Mouse (Mus musculus): ENCODE measurements at regions not wholly inside any gene's neighbourhood (a gene's known extent, or its start where the extent isn't known, plus 50 kb on each side); places are given as distances from the start of the nearest gene placed in this dataset.

DNA sequence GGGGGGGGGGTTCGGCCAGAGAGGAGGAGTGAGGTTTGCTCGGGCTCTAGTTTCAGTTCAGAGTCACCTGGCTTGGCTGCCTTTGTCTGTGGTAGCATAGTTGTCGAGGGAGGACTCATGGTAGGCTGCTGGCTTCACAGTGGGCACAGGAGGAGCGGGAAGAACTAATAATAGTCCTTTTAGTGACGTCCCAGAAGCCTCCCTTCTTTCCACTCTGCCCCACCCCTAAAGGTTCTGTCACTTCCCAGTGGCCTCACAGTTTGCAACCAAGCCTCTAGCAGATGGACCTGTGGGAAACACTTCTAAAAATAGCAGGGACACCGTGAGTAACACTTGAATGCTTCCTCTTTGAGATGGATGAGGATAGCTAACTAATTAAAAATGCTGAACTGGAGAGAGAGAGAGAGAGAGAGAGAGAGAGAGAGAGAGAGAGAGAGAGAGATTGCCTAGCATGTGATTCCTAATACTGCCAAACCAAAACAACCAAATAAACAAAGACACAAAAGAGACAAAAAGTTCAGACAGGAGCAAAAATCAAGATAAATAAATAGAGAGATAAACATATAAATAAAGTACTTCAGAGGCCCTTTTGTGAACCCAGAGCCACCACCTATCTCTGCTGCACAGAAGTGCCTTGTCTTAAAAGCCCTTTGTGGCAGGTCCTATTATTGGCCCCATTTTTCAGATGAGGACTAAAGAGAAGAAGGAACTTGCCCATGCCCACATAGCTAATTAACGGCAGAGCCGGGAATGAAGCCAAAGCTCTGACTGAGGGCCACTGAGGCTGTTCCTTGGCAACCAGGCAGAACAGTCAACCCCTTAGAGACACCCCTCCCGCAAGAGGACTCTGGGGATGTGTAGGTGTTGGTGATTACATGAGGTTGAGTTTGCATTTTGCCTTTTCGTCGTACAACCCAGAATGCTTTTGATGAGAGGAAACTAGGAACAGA, 54.0 kb upstream of the Serp2 start:
- H3K4me3 ChIP-seq (ENCODE audit: low read length) = no peak overlapping the region
- H3K4me1 ChIP-seq (ENCODE audit: control insufficient read depth, insufficient read depth, low read depth, low read length) = peaks cover 8% of the 10 kb centered on the region
- 33% methylated on average over 11 of the region's 11 CpGs for WGBS
- no peaks in the 10 kb centered on the region for H3K36me3 ChIP-seq (ENCODE audit: control insufficient read depth, insufficient read depth, low read length)
- no peaks in the 10 kb centered on the region for H3K9me3 ChIP-seq (ENCODE audit: control insufficient read depth, low read length)
- peak; percentile 72 for ATAC-seq
- no peak overlapping the region for H3K4me2 ChIP-seq (ENCODE audit: low read length)
- 0 out of 2 replicates have a peak overlapping the region, but pooled peaks have one; percentile 44 for H3K27ac ChIP-seq (ENCODE audit: low read depth, low read length)
- no peak overlapping the region for H3K9ac ChIP-seq (ENCODE audit: low read depth, low read length)
- no peaks in the 10 kb centered on the region for H3K27me3 ChIP-seq (replicated peaks; ENCODE audit: control insufficient read depth, insufficient read depth, low read length)

Measured in hindbrain, embryonic 16.5 days (tissue).